Mouse (Mus musculus): Measurements from ENCODE around the gene 1110051M20Rik. TPM values are rescaled to one million over a fixed set of nuclear protein-coding genes. Genes with fewer than 3 reads are reported as not detected.

1110051M20Rik gene
- polyA plus RNA-seq, 1 experiment, result not detected

GRCm38 (mm10) chr2:91412361-91412760 lies 32.1 kb downstream of the 1110051M20Rik start:
- Histone ChIP-seq H3K4me3 (ENCODE audit: insufficient read depth, low read depth, low read length) (no peak overlapping the region), H3K27ac (ENCODE audit: insufficient read depth, low read depth, low read length) (peak overlapping the region; percentile 0; the same call in 1 of the 2 replicates), H3K4me1 (ENCODE audit: control insufficient read depth, insufficient read depth, low read length) (no peaks in the 10 kb centered on the region)
- WGBS, result 84% methylated on average over 5 of the region's 5 CpGs
- TF ChIP-seq CTCF (IDR thresholded peaks at IDR 0.05; ENCODE audit: insufficient read depth, low read depth, low read length) (no peak), POLR2A (IDR thresholded peaks at IDR 0.05; ENCODE audit: insufficient read depth, low read depth, low read length) (no peak)

- Histone ChIP-seq H3K4me3 (ENCODE audit: insufficient read depth, low read depth, low read length) (no peak overlapping the region), H3K27ac (ENCODE audit: insufficient read depth, low read depth, low read length) (no peak overlapping the region), H3K4me1 (ENCODE audit: control insufficient read depth, insufficient read depth, low read length) (no peaks in the 10 kb centered on the region)
- 48% methylated on average over 2 of the region's 2 CpGs for WGBS
- TF ChIP-seq CTCF (IDR thresholded peaks at IDR 0.05; ENCODE audit: insufficient read depth, low read depth, low read length), result no peak
These were observed 33.0 kb downstream of the 1110051M20Rik start for GRCm38 (mm10) chr2:91411473-91411872.

GRCm38 (mm10) chr2:91408031-91408430 lies 36.5 kb downstream of the 1110051M20Rik start:
- TF ChIP-seq CTCF (IDR thresholded peaks at IDR 0.05; ENCODE audit: insufficient read depth, low read depth, low read length) (no peak), POLR2A (IDR thresholded peaks at IDR 0.05; ENCODE audit: insufficient read depth, low read depth, low read length) (no peak)
- 85% methylated on average over 2 of the region's 2 CpGs for WGBS
- H3K4me1 ChIP-seq (ENCODE audit: control insufficient read depth, insufficient read depth, low read length), result no peaks in the 10 kb centered on the region
- no peak overlapping the region for H3K4me3 ChIP-seq (ENCODE audit: insufficient read depth, low read depth, low read length)
- H3K27ac ChIP-seq (ENCODE audit: insufficient read depth, low read depth, low read length), result no peak overlapping the region

- H3K27ac ChIP-seq (ENCODE audit: insufficient read depth, low read depth, low read length), result no peak overlapping the region
- TF ChIP-seq POLR2A (IDR thresholded peaks at IDR 0.05; ENCODE audit: insufficient read depth, low read depth, low read length) (no peak), CTCF (IDR thresholded peaks at IDR 0.05; ENCODE audit: insufficient read depth, low read depth, low read length) (no peak)
- H3K4me1 ChIP-seq (ENCODE audit: control insufficient read depth, insufficient read depth, low read length), result no peaks in the 10 kb centered on the region
- no peak overlapping the region for H3K4me3 ChIP-seq (ENCODE audit: insufficient read depth, low read depth, low read length)
- WGBS, result 82% methylated on average over 4 of the region's 4 CpGs
These were observed 39.4 kb downstream of the 1110051M20Rik start for GRCm38 (mm10) chr2:91405071-91405470.

- WGBS, result 27% methylated on average over 2 of the region's 2 CpGs
- no peak for TF ChIP-seq CTCF (IDR thresholded peaks at IDR 0.05; ENCODE audit: insufficient read depth, low read depth, low read length)
- TF ChIP-seq POLR2A (IDR thresholded peaks at IDR 0.05; ENCODE audit: insufficient read depth, low read depth, low read length), result no peak
- Histone ChIP-seq H3K4me3 (ENCODE audit: insufficient read depth, low read depth, low read length) (no peak overlapping the region), H3K4me1 (ENCODE audit: control insufficient read depth, insufficient read depth, low read length) (0 out of 2 replicates have a peak, but pooled peaks cover 2% of the 10 kb centered on the region), H3K27ac (ENCODE audit: insufficient read depth, low read depth, low read length) (peak overlapping the region; percentile 70; the same call in 1 of the 2 replicates)
These were observed 44.8 kb downstream of the 1110051M20Rik start for GRCm38 (mm10) chr2:91399727-91400126.

DNA sequence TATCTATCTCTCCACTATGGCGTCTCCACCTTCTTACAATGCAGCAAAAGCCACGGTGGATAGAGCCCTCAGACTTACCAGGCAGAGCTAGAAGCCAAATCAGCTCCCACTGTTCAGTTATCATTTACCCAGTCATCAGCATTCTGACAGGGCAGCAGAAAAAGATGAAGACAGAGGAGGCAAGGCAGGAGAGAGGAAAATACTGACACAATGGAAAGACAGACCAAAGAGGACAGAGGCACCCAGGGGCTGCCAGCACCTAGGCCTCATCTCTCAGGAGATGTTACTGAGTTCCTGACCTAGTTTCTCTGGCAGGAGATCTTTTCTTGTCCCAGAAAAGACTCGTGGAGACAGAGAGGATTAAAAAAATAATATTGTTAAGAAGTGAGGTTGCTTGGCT lies 45.3 kb downstream of the 1110051M20Rik start:
- 40% methylated on average over 3 of the region's 3 CpGs for WGBS
- Histone ChIP-seq H3K4me3 (ENCODE audit: insufficient read depth, low read depth, low read length) (no peak overlapping the region), H3K4me1 (ENCODE audit: control insufficient read depth, insufficient read depth, low read length) (0 out of 2 replicates have a peak, but pooled peaks cover 2% of the 10 kb centered on the region), H3K27ac (ENCODE audit: insufficient read depth, low read depth, low read length) (no peak overlapping the region)
- TF ChIP-seq POLR2A (IDR thresholded peaks at IDR 0.05; ENCODE audit: insufficient read depth, low read depth, low read length), result no peak
- TF ChIP-seq CTCF (IDR thresholded peaks at IDR 0.05; ENCODE audit: insufficient read depth, low read depth, low read length), result no peak

- Histone ChIP-seq H3K4me3 (ENCODE audit: insufficient read depth, low read depth, low read length) (no peak overlapping the region), H3K27ac (ENCODE audit: insufficient read depth, low read depth, low read length) (no peak overlapping the region), H3K4me1 (ENCODE audit: control insufficient read depth, insufficient read depth, low read length) (peaks cover 2% of the 10 kb centered on the region; the same call in 1 of the 2 replicates)
- WGBS, result 79% methylated on average over 4 of the region's 4 CpGs
- no peak for TF ChIP-seq POLR2A (IDR thresholded peaks at IDR 0.05; ENCODE audit: insufficient read depth, low read depth, low read length)
- TF ChIP-seq CTCF (IDR thresholded peaks at IDR 0.05; ENCODE audit: insufficient read depth, low read depth, low read length), result no peak
These were observed 50.4 kb downstream of the 1110051M20Rik start for GRCm38 (mm10) chr2:91394078-91394477.

DNA sequence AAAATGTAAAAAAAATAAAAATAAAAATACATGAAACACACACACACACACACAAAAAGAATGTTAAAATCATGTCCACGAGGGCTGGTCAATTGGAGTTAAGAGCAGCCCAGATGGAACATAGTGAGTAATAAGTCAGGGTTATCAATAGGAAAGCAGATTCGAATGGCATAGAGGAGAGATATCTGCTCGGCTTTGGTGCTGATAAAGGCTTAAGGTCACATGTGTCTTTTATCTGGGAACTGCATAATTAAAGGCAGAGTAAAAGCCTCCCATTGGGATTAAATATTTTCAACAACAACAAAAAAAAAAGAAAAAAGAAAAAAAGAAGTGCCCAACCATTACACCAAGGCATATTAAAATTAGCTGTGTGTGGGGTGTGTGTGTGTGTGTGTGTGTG lies 55.8 kb downstream of the 1110051M20Rik start:
- Histone ChIP-seq H3K4me1 (ENCODE audit: control insufficient read depth, insufficient read depth, low read length) (peaks cover 4% of the 10 kb centered on the region; the same call in 1 of the 2 replicates), H3K27ac (ENCODE audit: insufficient read depth, low read depth, low read length) (no peak overlapping the region; the same call in 1 of the 2 replicates), H3K4me3 (ENCODE audit: insufficient read depth, low read depth, low read length) (no peak overlapping the region)
- 59% methylated on average over 3 of the region's 3 CpGs for WGBS
- TF ChIP-seq POLR2A (IDR thresholded peaks at IDR 0.05; ENCODE audit: insufficient read depth, low read depth, low read length) (no peak), CTCF (IDR thresholded peaks at IDR 0.05; ENCODE audit: insufficient read depth, low read depth, low read length) (no peak)

DNA sequence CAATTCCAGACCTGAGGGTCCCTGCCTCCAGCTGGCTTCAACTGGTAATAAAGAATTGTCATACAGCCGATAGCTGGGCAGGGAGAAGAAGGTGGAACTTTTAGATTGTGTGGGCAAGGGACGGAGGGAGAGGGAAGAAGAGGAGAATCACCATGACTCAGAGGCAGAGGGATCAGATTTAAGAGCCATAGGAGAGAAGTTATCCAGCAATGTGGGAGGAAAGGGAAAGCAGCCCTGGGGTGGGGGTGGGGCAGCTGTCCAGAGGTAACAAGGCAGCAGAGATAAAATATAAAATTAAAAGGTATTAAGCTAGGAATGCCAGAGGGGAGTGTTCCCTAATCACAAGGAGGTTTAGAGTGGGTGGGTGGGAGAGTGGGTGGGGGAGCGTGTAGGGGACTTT lies 56.2 kb downstream of the 1110051M20Rik start:
- no peak overlapping the region for H3K4me3 ChIP-seq (ENCODE audit: insufficient read depth, low read depth, low read length)
- no peak overlapping the region for H3K27ac ChIP-seq (ENCODE audit: insufficient read depth, low read depth, low read length)
- H3K4me1 ChIP-seq (ENCODE audit: control insufficient read depth, insufficient read depth, low read length), result peaks cover 4% of the 10 kb centered on the region; the same call in 1 of the 2 replicates
- TF ChIP-seq POLR2A (IDR thresholded peaks at IDR 0.05; ENCODE audit: insufficient read depth, low read depth, low read length) (no peak), CTCF (IDR thresholded peaks at IDR 0.05; ENCODE audit: insufficient read depth, low read depth, low read length) (no peak)
- WGBS, result 43% methylated on average over 3 of the region's 3 CpGs
